Mouse (Mus musculus) stomach, embryonic 16.5 days (tissue): ENCODE results near the gene Lrtm2. TPM values are rescaled to one million over a fixed set of nuclear protein-coding genes. Genes with fewer than 3 reads are reported as not detected.

Experiments used
- ATAC-seq: fragments of 200-750 bp; cut with Nextera tagmentation; 2 replicates; pipeline ENCODE4 v1.8.0; 2017; ENCODE audit warnings: moderate number of reproducible peaks, moderate TSS enrichment; ENCODE audit not compliant: insufficient read depth, low FRiP score
- H3K27ac ChIP-seq: fragments of 300-500 bp; sonication (generic); 2 replicates; pipeline ENCODE4 v1.5.1; 2014; ENCODE audit warnings: low read length
- H3K27me3 ChIP-seq: fragments of 300-500 bp; sonication (generic); 2 replicates; pipeline ENCODE4 v1.6.1; 2014; ENCODE audit warnings: low read length, control low read depth, mixed read lengths; ENCODE audit not compliant: control insufficient read depth, insufficient read depth
- H3K36me3 ChIP-seq: fragments of 300-500 bp; sonication (generic); 2 replicates; pipeline ENCODE4 v1.6.1; 2014; ENCODE audit warnings: low read length; ENCODE audit not compliant: control insufficient read depth, insufficient read depth
- H3K4me1 ChIP-seq: fragments of 300-500 bp; sonication (generic); 2 replicates; pipeline ENCODE4 v1.6.1; 2014; ENCODE audit warnings: low read length, control low read depth, mixed read lengths; ENCODE audit not compliant: control insufficient read depth, insufficient read depth
- H3K4me2 ChIP-seq: fragments of 300-500 bp; sonication (generic); 2 replicates; pipeline ENCODE4 v1.6.1; 2014; ENCODE audit warnings: low read depth, low read length, mixed read lengths
- H3K4me3 ChIP-seq: fragments of 300-500 bp; sonication (generic); replicated peaks from 2 replicates; pipeline ENCODE4 v1.5.1; 2014; ENCODE audit warnings: mild to moderate bottlenecking, low read length
- H3K9ac ChIP-seq: fragments of 300-500 bp; sonication (generic); 2 replicates; pipeline ENCODE4 v1.6.1; 2014; ENCODE audit warnings: low read length
- H3K9me3 ChIP-seq: fragments of 300-500 bp; sonication (generic); replicated peaks from 2 replicates; pipeline ENCODE4 v1.6.1; 2016; ENCODE audit warnings: low read length, control low read depth; ENCODE audit not compliant: control insufficient read depth
- WGBS: fragments of 180-500 bp; shearing (Covaris S2); extraction: QIAGEN DNeasy Blood & Tissue Kit; methylation state at CpG from one replicate; pipeline ENCODE4 v1.1.7; 2014; 5-methylcytosine and 5-hydroxymethylcytosine counted together
- polyA plus RNA-seq: library from polyadenylated mRNA; unstranded; fragments of >200 nt; fragmentation: Nextera tagmentation; extraction: Ambion mirVana; gene quantifications from 2 replicates; pipeline ENCODE4 v1.2.1, GENCODE M21; 2015

Lrtm2 gene
- polyA plus RNA-seq, 1 experiment from 2014 or later: 0.65 TPM

DNA sequence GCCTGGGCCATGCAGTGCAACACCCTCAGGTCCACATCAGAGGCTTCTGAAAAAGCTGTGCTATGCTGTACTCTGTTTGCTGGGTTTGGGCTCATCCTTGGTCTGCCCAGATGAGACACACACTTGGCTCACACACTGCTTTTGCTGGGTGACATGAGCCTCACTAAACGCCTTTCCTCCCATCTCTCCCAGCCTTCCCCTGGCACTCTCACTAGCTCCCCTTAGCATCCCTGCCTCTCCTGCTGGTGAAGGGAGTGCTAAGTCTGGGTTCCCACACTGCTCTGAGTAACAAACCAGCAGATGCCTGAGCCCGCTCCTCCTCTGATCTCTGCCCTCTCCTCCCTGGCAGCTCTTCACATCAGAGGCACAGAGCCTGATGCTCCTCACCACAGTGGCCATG, 53.9 kb downstream of the Lrtm2 start:
- H3K27me3 ChIP-seq: no peaks in the 10 kb centered on the region
- H3K4me1 ChIP-seq: no peaks in the 10 kb centered on the region
- H3K27ac ChIP-seq: no peak overlapping the region
- no peak overlapping the region for H3K4me2 ChIP-seq
- H3K4me3 ChIP-seq: no peak overlapping the region
- H3K9ac ChIP-seq: no peak overlapping the region
- no peak for ATAC-seq
- H3K9me3 ChIP-seq: no peaks in the 10 kb centered on the region
- 66% methylated on average over 2 of the region's 2 CpGs for WGBS
- no peaks in the 10 kb centered on the region for H3K36me3 ChIP-seq

Other genes with a start within 250 kb of the Lrtm2 start
- gene Dcp1b, start 155.5 kb downstream of the Lrtm2 start, polyA plus RNA-seq: 8.3 and 8.4 TPM in 2 replicates
- gene Cacna1c, start 134.3 kb downstream of the Lrtm2 start, polyA plus RNA-seq: 2.5 and 4.3 TPM in 2 replicates
- gene Cacna2d4, start 94.2 kb downstream of the Lrtm2 start, polyA plus RNA-seq: 0.07 TPM in 1 of 2 replicates, not detected in the other
- 45.5 and 48.9 TPM in 2 replicates for gene Adipor2, start 86.9 kb upstream of the Lrtm2 start, polyA plus RNA-seq
- gene Fbxl14, start 148.9 kb upstream of the Lrtm2 start, polyA plus RNA-seq: 3.9 and 4.3 TPM in 2 replicates
- gene Wnt5b, start 213.6 kb upstream of the Lrtm2 start, polyA plus RNA-seq: 6.2 and 6.4 TPM in 2 replicates